Mouse (Mus musculus) left cerebral cortex, adult 9 months (tissue): Measurements from ENCODE around the gene Vmn1r13.
"Not testable (repeated sequence)": the region's sequence is repeated elsewhere in the genome, so short reads cannot be mapped to it uniquely, and the experiment has no call there.

Experiments
- DNase-seq, 2 experiments: peaks; one replicate each; pipeline ENCODE4 v3.0.0; 2022; ENCODE audit warnings: low spot score in 2 of 2

Gene Vmn1r13

GRCm38 (mm10) chr6:57202990-57203389 lies at the start of gene Vmn1r13:
Gene Vmn1r13, plus strand, starts transcription at chr6:57203290.
- not testable (repeated sequence) for DNase-seq

GRCm38 (mm10) chr6:57156619-57157018 lies 46.5 kb upstream of the Vmn1r13 start, which contains the start of gene Vmn1r12:
Gene Vmn1r12, plus strand, starts transcription at chr6:57156919.
- DNase-seq: no peak

- DNase-seq: not testable (repeated sequence)
These were observed 13.1 kb upstream of the Vmn1r13 start for GRCm38 (mm10) chr6:57190016-57190415.

- no peak for DNase-seq
These were observed 28.3 kb downstream of the Vmn1r13 start, which contains the start of gene Vmn1r14 for GRCm38 (mm10) chr6:57231386-57231785. Gene Vmn1r14, plus strand, starts transcription at chr6:57231686.

GRCm38 (mm10) chr6:57257652-57258051 lies 54.6 kb downstream of the Vmn1r13 start, which contains the start of gene Vmn1r15:
Gene Vmn1r15, plus strand, starts transcription at chr6:57257952.
- DNase-seq: no peak

- no peak for DNase-seq
These were observed 57.9 kb downstream of the Vmn1r13 start for GRCm38 (mm10) chr6:57260990-57261389.
